Mouse (Mus musculus): ENCODE measurements around the gene Sdk1. TPM values are rescaled to one million over a fixed set of nuclear protein-coding genes. Genes with fewer than 3 reads are reported as not detected.

Gene Sdk1
- total RNA-seq (2014; rRNA removed; ENCODE audit: low replicate concordance) (8.4 and 8.5 TPM in 2 replicates), polyA plus RNA-seq (2015; fragmentation: Nextera tagmentation; extraction: Ambion mirVana) (0.59 and 0.62 TPM in 2 replicates)

- under 1% methylated on average over 58 of the region's 77 CpGs for WGBS
- peak within 1 kb of the TSS; percentile 71 for H3K4me3 ChIP-seq (ENCODE audit: low read depth, low read length)
- no peaks in the 10 kb centered on the region for H3K36me3 ChIP-seq (replicated peaks; ENCODE audit: control insufficient read depth, insufficient read depth, low read length)
- DNase-seq (ENCODE audit: low spot score), result peak; percentile 90
- peak within 1 kb of the TSS; percentile 58 for H3K27ac ChIP-seq (ENCODE audit: low read depth)
- H3K27me3 ChIP-seq (ENCODE audit: control insufficient read depth, insufficient read depth, low read length), result peaks cover 17% of the 10 kb centered on the region; the same call in 1 of the 2 replicates
- ATAC-seq (ENCODE audit: insufficient read depth, low read depth), result peak; percentile 97
- no peaks in the 10 kb centered on the region for H3K9me3 ChIP-seq (replicated peaks; ENCODE audit: control insufficient read depth, low read length)
- peak within 1 kb of the TSS; percentile 99 for H3K4me2 ChIP-seq (ENCODE audit: low read depth, low read length)
- peaks cover 13% of the 10 kb centered on the region for H3K4me1 ChIP-seq (ENCODE audit: control insufficient read depth, insufficient read depth)
- no peak for TF ChIP-seq EP300 (IDR thresholded peaks at IDR 0.05; ENCODE audit: low read depth)
- TF ChIP-seq CTCF (IDR thresholded peaks at IDR 0.05; ENCODE audit: low read depth), result peak; percentile 63
- H3K9ac ChIP-seq (replicated peaks; ENCODE audit: low read depth, low read length), result peak within 1 kb of the TSS; percentile 83
These were observed at the start of gene Sdk1 for GRCm38 (mm10) chr5:141240841-141241543. Gene Sdk1, plus strand, starts transcription at chr5:141241490.

- Histone ChIP-seq H3K36me3 (replicated peaks; ENCODE audit: control insufficient read depth, insufficient read depth, low read length) (no peaks in the 10 kb centered on the region), H3K27ac (ENCODE audit: low read depth) (no peak overlapping the region), H3K27me3 (ENCODE audit: control insufficient read depth, insufficient read depth, low read length) (no peaks in the 10 kb centered on the region), H3K9ac (replicated peaks; ENCODE audit: low read depth, low read length) (no peak overlapping the region), H3K4me3 (ENCODE audit: low read depth, low read length) (no peak overlapping the region), H3K4me1 (ENCODE audit: control insufficient read depth, insufficient read depth) (no peaks in the 10 kb centered on the region), H3K4me2 (ENCODE audit: low read depth, low read length) (no peak overlapping the region), H3K9me3 (replicated peaks; ENCODE audit: control insufficient read depth, low read length) (no peaks in the 10 kb centered on the region)
- 63% methylated on average over 4 of the region's 4 CpGs for WGBS
- ATAC-seq (ENCODE audit: insufficient read depth, low read depth) (no peak), DNase-seq (ENCODE audit: low spot score) (no peak)
- no peak for TF ChIP-seq EP300 (IDR thresholded peaks at IDR 0.05; ENCODE audit: low read depth)
- no peak for TF ChIP-seq CTCF (IDR thresholded peaks at IDR 0.05; ENCODE audit: low read depth)
These were observed 44.0 kb upstream of the Sdk1 start for GRCm38 (mm10) chr5:141197278-141197677.

GRCm38 (mm10) chr5:141202276-141203065, 38.8 kb upstream of the Sdk1 start:
- Histone ChIP-seq H3K27ac (ENCODE audit: low read depth) (no peak overlapping the region), H3K4me3 (ENCODE audit: low read depth, low read length) (no peak overlapping the region), H3K27me3 (ENCODE audit: control insufficient read depth, insufficient read depth, low read length) (no peaks in the 10 kb centered on the region), H3K9me3 (replicated peaks; ENCODE audit: control insufficient read depth, low read length) (no peaks in the 10 kb centered on the region), H3K4me2 (ENCODE audit: low read depth, low read length) (no peak overlapping the region), H3K4me1 (ENCODE audit: control insufficient read depth, insufficient read depth) (no peaks in the 10 kb centered on the region), H3K36me3 (replicated peaks; ENCODE audit: control insufficient read depth, insufficient read depth, low read length) (no peaks in the 10 kb centered on the region), H3K9ac (replicated peaks; ENCODE audit: low read depth, low read length) (no peak overlapping the region)
- ATAC-seq (ENCODE audit: insufficient read depth, low read depth) (no peak), DNase-seq (ENCODE audit: low spot score) (no peak)
- 81% methylated on average over 11 of the region's 11 CpGs for WGBS
- no peak for TF ChIP-seq EP300 (IDR thresholded peaks at IDR 0.05; ENCODE audit: low read depth)
- no peak for TF ChIP-seq CTCF (IDR thresholded peaks at IDR 0.05; ENCODE audit: low read depth)

- H3K27me3 ChIP-seq (ENCODE audit: control insufficient read depth, insufficient read depth, low read length), result no peaks in the 10 kb centered on the region
- no peaks in the 10 kb centered on the region for H3K4me1 ChIP-seq (ENCODE audit: control insufficient read depth, insufficient read depth)
- no peak overlapping the region for H3K9ac ChIP-seq (replicated peaks; ENCODE audit: low read depth, low read length)
- no peak overlapping the region for H3K27ac ChIP-seq (ENCODE audit: low read depth)
- TF ChIP-seq EP300 (IDR thresholded peaks at IDR 0.05; ENCODE audit: low read depth) (no peak), CTCF (IDR thresholded peaks at IDR 0.05; ENCODE audit: low read depth) (no peak)
- ATAC-seq (ENCODE audit: insufficient read depth, low read depth) (no peak), DNase-seq (ENCODE audit: low spot score) (no peak)
- no peak overlapping the region for H3K4me2 ChIP-seq (ENCODE audit: low read depth, low read length)
- H3K36me3 ChIP-seq (replicated peaks; ENCODE audit: control insufficient read depth, insufficient read depth, low read length), result no peaks in the 10 kb centered on the region
- no peaks in the 10 kb centered on the region for H3K9me3 ChIP-seq (replicated peaks; ENCODE audit: control insufficient read depth, low read length)
- H3K4me3 ChIP-seq (ENCODE audit: low read depth, low read length), result no peak overlapping the region
- 37% methylated on average over 5 of the region's 5 CpGs for WGBS
These were observed 34.2 kb upstream of the Sdk1 start for GRCm38 (mm10) chr5:141207061-141207460.

GRCm38 (mm10) chr5:141225243-141225642, 16.0 kb upstream of the Sdk1 start:
- Histone ChIP-seq H3K9me3 (replicated peaks; ENCODE audit: control insufficient read depth, low read length) (no peaks in the 10 kb centered on the region), H3K27ac (ENCODE audit: low read depth) (no peak overlapping the region), H3K4me3 (ENCODE audit: low read depth, low read length) (no peak overlapping the region), H3K4me1 (ENCODE audit: control insufficient read depth, insufficient read depth) (no peaks in the 10 kb centered on the region), H3K27me3 (ENCODE audit: control insufficient read depth, insufficient read depth, low read length) (no peaks in the 10 kb centered on the region), H3K4me2 (ENCODE audit: low read depth, low read length) (no peak overlapping the region), H3K36me3 (replicated peaks; ENCODE audit: control insufficient read depth, insufficient read depth, low read length) (no peaks in the 10 kb centered on the region), H3K9ac (replicated peaks; ENCODE audit: low read depth, low read length) (no peak overlapping the region)
- WGBS, result 44% methylated on average over 3 of the region's 3 CpGs
- ATAC-seq (ENCODE audit: insufficient read depth, low read depth) (no peak), DNase-seq (ENCODE audit: low spot score) (no peak)
- TF ChIP-seq CTCF (IDR thresholded peaks at IDR 0.05; ENCODE audit: low read depth), result no peak

Data from heart, postnatal 0 days (tissue).